Mouse (Mus musculus): ENCODE results near the gene Pirt. TPM values are rescaled to one million over a fixed set of nuclear protein-coding genes. Genes with fewer than 3 reads are reported as not detected.

The Pirt gene
- polyA plus RNA-seq, 1 experiment from 2014 or later, result 7.4 TPM

DNA sequence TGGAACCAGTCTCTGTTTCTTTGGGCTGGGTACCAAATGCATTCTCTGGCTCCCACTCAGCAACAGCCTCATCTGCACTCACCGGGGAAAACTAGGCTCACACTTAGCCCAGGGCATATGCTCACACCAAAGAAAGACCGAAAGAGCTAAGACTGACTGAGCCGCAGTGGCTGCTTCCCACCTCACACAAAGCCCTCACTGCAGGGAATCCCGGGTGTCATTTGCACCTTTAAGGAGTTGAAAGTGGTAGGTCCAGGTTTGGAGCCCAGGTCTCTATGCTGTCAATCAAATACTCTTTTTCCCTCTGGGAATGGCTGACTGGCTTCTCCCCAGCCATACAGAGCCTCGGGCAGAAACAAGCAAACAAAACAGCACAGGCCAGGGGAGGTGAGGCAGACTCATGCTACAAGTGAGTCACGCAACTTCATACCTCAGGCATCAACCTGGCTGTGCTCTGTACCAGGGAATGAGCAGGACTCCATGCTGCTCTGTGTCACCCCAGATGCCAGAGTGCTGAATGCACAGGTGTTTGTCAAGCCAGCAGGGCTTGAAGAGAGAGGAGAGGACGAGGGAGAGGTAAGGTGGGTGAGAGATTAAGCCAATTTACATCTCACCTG is 54.8 kb downstream of the Pirt start:
- Histone ChIP-seq H3K27me3 (ENCODE audit: control insufficient read depth, insufficient read depth, low read length) (no peaks in the 10 kb centered on the region), H3K27ac (ENCODE audit: low read length) (no peak overlapping the region), H3K9me3 (replicated peaks; ENCODE audit: control insufficient read depth, low read length) (no peaks in the 10 kb centered on the region; the same call in 1 of the 2 replicates), H3K4me1 (ENCODE audit: control insufficient read depth, insufficient read depth, low read length) (0 out of 2 replicates have a peak, but pooled peaks cover 8% of the 10 kb centered on the region), H3K36me3 (ENCODE audit: control insufficient read depth, insufficient read depth) (no peaks in the 10 kb centered on the region), H3K9ac (ENCODE audit: low read length) (no peak overlapping the region), H3K4me3 (ENCODE audit: low read length) (no peak overlapping the region), H3K4me2 (ENCODE audit: low read depth, low read length) (no peak overlapping the region)
- ATAC-seq (replicated peaks; ENCODE audit: extremely low read depth, insufficient read depth, low FRiP score), result no peak
- WGBS, result 36% methylated on average over 7 of the region's 7 CpGs

DNA sequence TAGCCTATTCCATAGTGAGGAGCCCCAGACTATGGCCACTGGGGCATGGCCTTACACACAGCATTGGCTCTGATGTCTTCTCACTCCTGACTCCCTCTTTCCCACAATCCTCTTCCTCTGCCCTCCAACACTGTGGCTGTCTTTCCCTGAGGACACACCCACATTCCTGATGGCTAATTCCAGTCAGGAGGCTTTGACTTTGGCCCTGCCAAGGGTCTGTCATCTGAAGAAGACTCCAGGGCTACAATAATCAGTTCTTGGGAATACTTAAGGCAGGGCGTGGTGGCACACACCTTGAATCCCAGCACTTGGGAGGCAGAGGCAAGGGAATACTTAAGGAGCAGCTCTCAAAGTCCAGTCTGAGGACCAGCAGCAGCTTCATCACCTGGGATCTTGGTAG is 56.8 kb downstream of the Pirt start:
- no peak overlapping the region for H3K27ac ChIP-seq (ENCODE audit: low read length)
- H3K9me3 ChIP-seq (replicated peaks; ENCODE audit: control insufficient read depth, low read length), result no peaks in the 10 kb centered on the region; the same call in 1 of the 2 replicates
- H3K36me3 ChIP-seq (ENCODE audit: control insufficient read depth, insufficient read depth), result no peaks in the 10 kb centered on the region
- no peak overlapping the region for H3K4me2 ChIP-seq (ENCODE audit: low read depth, low read length)
- 89% methylated on average over 1 of the region's 1 CpGs for WGBS
- ATAC-seq (replicated peaks; ENCODE audit: extremely low read depth, insufficient read depth, low FRiP score), result no peak
- H3K9ac ChIP-seq (ENCODE audit: low read length), result no peak overlapping the region
- no peaks in the 10 kb centered on the region for H3K27me3 ChIP-seq (ENCODE audit: control insufficient read depth, insufficient read depth, low read length)
- H3K4me1 ChIP-seq (ENCODE audit: control insufficient read depth, insufficient read depth, low read length), result no peaks in the 10 kb centered on the region
- H3K4me3 ChIP-seq (ENCODE audit: low read length), result no peak overlapping the region

- Histone ChIP-seq H3K27ac (ENCODE audit: low read length) (no peak overlapping the region), H3K4me3 (ENCODE audit: low read length) (no peak overlapping the region), H3K27me3 (ENCODE audit: control insufficient read depth, insufficient read depth, low read length) (no peaks in the 10 kb centered on the region), H3K4me2 (ENCODE audit: low read depth, low read length) (no peak overlapping the region), H3K36me3 (ENCODE audit: control insufficient read depth, insufficient read depth) (no peaks in the 10 kb centered on the region), H3K9me3 (replicated peaks; ENCODE audit: control insufficient read depth, low read length) (peaks cover 15% of the 10 kb centered on the region), H3K9ac (ENCODE audit: low read length) (no peak overlapping the region), H3K4me1 (ENCODE audit: control insufficient read depth, insufficient read depth, low read length) (no peaks in the 10 kb centered on the region)
- 54% methylated on average over 3 of the region's 3 CpGs for WGBS
- no peak for ATAC-seq (replicated peaks; ENCODE audit: extremely low read depth, insufficient read depth, low FRiP score)
Measured at GRCm38 (mm10) chr11:66973507-66973906, 61.7 kb downstream of the Pirt start.

- H3K4me3 ChIP-seq (ENCODE audit: low read length), result no peak overlapping the region
- H3K27me3 ChIP-seq (ENCODE audit: control insufficient read depth, insufficient read depth, low read length), result no peaks in the 10 kb centered on the region
- no peak overlapping the region for H3K27ac ChIP-seq (ENCODE audit: low read length)
- no peak overlapping the region for H3K4me2 ChIP-seq (ENCODE audit: low read depth, low read length)
- no peak overlapping the region for H3K9ac ChIP-seq (ENCODE audit: low read length)
- H3K36me3 ChIP-seq (ENCODE audit: control insufficient read depth, insufficient read depth), result no peaks in the 10 kb centered on the region
- WGBS, result 80% methylated on average over 7 of the region's 7 CpGs
- peaks cover 15% of the 10 kb centered on the region for H3K9me3 ChIP-seq (replicated peaks; ENCODE audit: control insufficient read depth, low read length)
- ATAC-seq (replicated peaks; ENCODE audit: extremely low read depth, insufficient read depth, low FRiP score), result no peak
- no peaks in the 10 kb centered on the region for H3K4me1 ChIP-seq (ENCODE audit: control insufficient read depth, insufficient read depth, low read length)
Measured at GRCm38 (mm10) chr11:66975606-66976330, 64.0 kb downstream of the Pirt start.

Other genes starting within 250 kb of the Pirt start
- gene Tmem238l, start 44.7 kb downstream of the Pirt start, polyA plus RNA-seq (2015; fragmentation: Nextera tagmentation; extraction: Ambion mirVana), result not detected in 2 replicates
- 1.1 and 1.5 TPM in 2 replicates for gene Tmem220, start 113.2 kb downstream of the Pirt start, polyA plus RNA-seq (2015; fragmentation: Nextera tagmentation; extraction: Ambion mirVana)
- gene Adprm, start 140.6 kb downstream of the Pirt start, polyA plus RNA-seq (2015; fragmentation: Nextera tagmentation; extraction: Ambion mirVana), result 19.9 and 22.8 TPM in 2 replicates
- 18.6 and 18.8 TPM in 2 replicates for gene Sco1, start 140.7 kb downstream of the Pirt start, polyA plus RNA-seq (2015; fragmentation: Nextera tagmentation; extraction: Ambion mirVana)
- gene Myh3, start 166.3 kb downstream of the Pirt start, polyA plus RNA-seq (2015; fragmentation: Nextera tagmentation; extraction: Ambion mirVana), result 1.5 and 4.5 TPM in 2 replicates